21 mouse cellular contexts compared by ENCODE assay signal in genomic region chr4:32506306-32506808, GRCm38 (mm10).
A peak's percentile ranks its signal among the peaks of the same experiment; 100 is the strongest.
DNase-seq lines count a peak whose midpoint lies in the region; ATAC-seq lines count a peak whose summit lies in the region.
"Had no signal": no experiment of that assay in that cellular context is flagged by ENCODE, and none has a peak within 500 bp of the region (broad histone marks: within the 10 kb centered on the region; RNA-seq: fewer than 3 reads in every experiment).

No protein-coding gene starts in this region.

- 92% methylated on average over 7 of the region's 7 CpGs for WGBS in limb, embryonic 12.5 days
- 95% methylated on average over 7 of the region's 7 CpGs for WGBS in limb, embryonic 10.5 days
- WGBS in heart, embryonic 13.5 days: 74% methylated on average over 7 of the region's 7 CpGs

- no peak for ATAC-seq in limb, embryonic 12.5 days (ENCODE audit: insufficient number of reproducible peaks, insufficient read depth, low FRiP score, low TSS enrichment, low read depth)
- no peak for ATAC-seq in heart, embryonic 13.5 days (ENCODE audit: extremely low read depth, insufficient number of reproducible peaks, low FRiP score, low TSS enrichment)
- ATAC-seq: inflammation-experienced regulatory T-cells, adult 6 months had no signal

- DNase-seq in heart, adult 11 months: peak; percentile 88
- DNase-seq in heart, postnatal 25 days (ENCODE audit: low spot score): no peak
- no peak for DNase-seq in limb, embryonic 10.5 days (ENCODE audit: low spot score)
- peak; percentile 49 to 54 for DNase-seq in heart, postnatal 10 days
- DNase-seq in T-cell, adult 2 months (ENCODE audit: low spot score): no peak
- no peak for DNase-seq in layer of hippocampus, postnatal 10 days (ENCODE audit: low spot score in 2 of 2)
- DNase-seq: cerebellum, adult 11-12 months; gastrocnemius, postnatal 10 days; right cerebral cortex, adult 18-20 months; thymus, adult 18-20 months; thymus, postnatal 36 days had no signal

- no peak overlapping the region for H3K4me2 ChIP-seq in limb, embryonic 12.5 days
- no peak overlapping the region for H3K4me2 ChIP-seq in heart, embryonic 13.5 days
- H3K4me2 ChIP-seq: forebrain, embryonic 12.5 days; hindbrain, embryonic 14.5 days; lung, embryonic 15.5 days; neural tube, embryonic 15.5 days; stomach, embryonic 15.5 days had no signal

- H3K27me3 ChIP-seq in limb, embryonic 12.5 days: no peaks in the 10 kb centered on the region
- H3K27me3 ChIP-seq in limb, embryonic 10.5 days (ENCODE audit: low read depth, poor library complexity, severe bottlenecking): no peaks in the 10 kb centered on the region
- no peaks in the 10 kb centered on the region for H3K27me3 ChIP-seq in heart, embryonic 13.5 days (replicated peaks)
- H3K27me3 ChIP-seq: forebrain, embryonic 12.5 days; lung, embryonic 15.5 days; neural tube, embryonic 15.5 days; stomach, embryonic 15.5 days had no signal

- peaks cover 12% of the 10 kb centered on the region; the same call in 1 of the 2 replicates for H3K36me3 ChIP-seq in limb, embryonic 12.5 days
- peaks cover 62% of the 10 kb centered on the region for H3K36me3 ChIP-seq in limb, embryonic 10.5 days
- peaks cover 15% of the 10 kb centered on the region for H3K36me3 ChIP-seq in heart, embryonic 13.5 days
- H3K36me3 ChIP-seq: neural tube, embryonic 15.5 days; stomach, embryonic 15.5 days had no signal

- intact Hi-C loops in heart, postnatal 25 days (cut with DNase I): loop anchor here (2.0 to 5.0 kb wide), 2 partner anchors 118 to 169 kb away; no protein-coding TSS in a partner anchor
- intact Hi-C loops in heart, postnatal 10 days (cut with DNase I): loop anchor here (10.0 kb wide), 1 partner anchor 112 kb away; no protein-coding TSS in a partner anchor

- H3K4me1 ChIP-seq in limb, embryonic 12.5 days (replicated peaks): peaks cover 40% of the 10 kb centered on the region
- H3K4me1 ChIP-seq in limb, embryonic 10.5 days: peaks cover 26% of the 10 kb centered on the region
- peaks cover 58% of the 10 kb centered on the region for H3K4me1 ChIP-seq in heart, embryonic 13.5 days
- H3K4me1 ChIP-seq: stomach, embryonic 15.5 days had no signal

- H3K9ac ChIP-seq in limb, embryonic 12.5 days (replicated peaks): no peak overlapping the region
- no peak overlapping the region for H3K9ac ChIP-seq in heart, embryonic 13.5 days
- H3K9ac ChIP-seq: forebrain, embryonic 12.5 days; hindbrain, embryonic 14.5 days; liver, embryonic 14.5 days; lung, embryonic 15.5 days; neural tube, embryonic 15.5 days; stomach, embryonic 15.5 days had no signal

- H3K4me3 ChIP-seq in limb, embryonic 12.5 days (replicated peaks): no peak overlapping the region
- H3K4me3 ChIP-seq in limb, embryonic 10.5 days: no peak overlapping the region
- no peak overlapping the region for H3K4me3 ChIP-seq in heart, embryonic 13.5 days
- H3K4me3 ChIP-seq: forebrain, embryonic 12.5 days; lung, embryonic 15.5 days; neural tube, embryonic 15.5 days; stomach, embryonic 15.5 days had no signal

- H3K9me3 ChIP-seq in limb, embryonic 12.5 days: no peaks in the 10 kb centered on the region
- H3K9me3 ChIP-seq in limb, embryonic 10.5 days (replicated peaks): no peaks in the 10 kb centered on the region
- H3K9me3 ChIP-seq in heart, embryonic 13.5 days: no peaks in the 10 kb centered on the region
- H3K9me3 ChIP-seq: forebrain, embryonic 12.5 days; lung, embryonic 15.5 days; neural tube, embryonic 15.5 days; stomach, embryonic 15.5 days had no signal

- 0 out of 2 replicates have a peak overlapping the region, but pooled peaks have one; percentile 7 for H3K27ac ChIP-seq in limb, embryonic 12.5 days
- no peak overlapping the region for H3K27ac ChIP-seq in limb, embryonic 10.5 days
- H3K27ac ChIP-seq in heart, embryonic 13.5 days (replicated peaks): peak overlapping the region; percentile 87
- H3K27ac ChIP-seq: forebrain, embryonic 12.5 days; hindbrain, embryonic 14.5 days; liver, embryonic 14.5 days; lung, embryonic 15.5 days; macrophage; neural tube, embryonic 15.5 days; stomach, embryonic 15.5 days had no signal

Comparison
In these comparisons a context has a peak if more than half of its experiments do, and no peak if none do; other contexts are left out.
1. DNase-seq: peak in heart, adult 11 months (single experiment) and heart, postnatal 10 days (2 of 2); none in heart, postnatal 25 days (single experiment), limb, embryonic 10.5 days (single experiment), T-cell, adult 2 months (single experiment) and layer of hippocampus, postnatal 10 days (0 of 2).